Mouse (Mus musculus) activated CD4-positive, CD25-positive, alpha-beta regulatory T cell, adult 4 months (primary cell): ENCODE results near the gene Tax1bp1. TPM values are rescaled to one million over a fixed set of nuclear protein-coding genes. Genes with fewer than 3 reads are reported as not detected.
"Not testable (repeated sequence)": the region's sequence is repeated elsewhere in the genome, so short reads cannot be mapped to it uniquely, and the experiment has no call there.

Source experiments
- ATAC-seq: one replicate; pipeline ENCODE4 v1.8.0; 2017
- polyA plus RNA-seq, 2 experiments: library from polyadenylated mRNA; unstranded; fragments of 100-300 nt; shearing (Covaris generic); gene quantifications; one replicate each; pipeline ENCODE4 v1.2.1; 2017

The Tax1bp1 gene
- 100 to 1,000 TPM; 210 to 248 TPM for polyA plus RNA-seq

- peak; percentile 85 for ATAC-seq
Observed at GRCm38 (mm10) chr6:52713104-52713896, at the start of gene Tax1bp1. Gene Tax1bp1, plus strand, starts transcription at chr6:52713729.

DNA sequence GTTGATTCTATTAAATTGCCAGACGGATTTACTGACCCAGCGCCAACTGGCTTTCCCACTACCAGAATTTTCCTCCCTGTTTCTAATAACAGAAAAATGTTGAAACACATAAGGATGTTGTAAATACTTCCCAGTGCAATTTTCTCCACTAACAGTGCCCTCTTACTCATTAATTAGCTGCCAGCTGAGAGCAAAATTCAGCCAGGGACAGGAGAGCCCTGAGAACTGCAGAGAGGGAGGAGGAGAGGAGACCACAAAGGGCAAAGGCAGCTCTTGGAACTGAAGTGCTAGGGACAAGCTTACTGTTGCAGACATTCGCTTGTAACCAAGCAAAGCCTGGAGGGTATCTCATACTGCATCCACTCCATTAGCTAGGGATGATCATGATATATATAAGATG, 45.9 kb upstream of the Tax1bp1 start:
- no peak for ATAC-seq

GRCm38 (mm10) chr6:52669878-52670277, 43.7 kb upstream of the Tax1bp1 start:
- ATAC-seq: not testable (repeated sequence)

DNA sequence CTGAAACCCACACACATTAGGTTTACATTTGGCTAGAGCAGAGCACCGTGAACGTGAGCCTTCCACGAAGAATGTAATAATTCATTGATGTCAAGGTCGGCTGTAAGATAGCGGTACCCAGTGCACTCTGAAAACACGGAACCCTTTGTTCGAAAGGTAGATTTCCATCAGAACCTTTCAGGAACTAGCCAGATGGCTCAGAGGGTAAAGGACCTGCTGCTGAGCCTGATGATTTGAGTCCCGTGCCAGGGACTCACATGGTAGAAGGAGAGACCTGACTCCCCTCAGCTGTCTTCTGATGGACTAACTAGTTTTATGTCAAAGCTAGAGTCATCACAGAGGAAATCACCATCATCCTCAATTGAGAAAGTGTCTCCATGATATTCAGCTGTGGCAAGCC, 41.7 kb upstream of the Tax1bp1 start:
- ATAC-seq: no peak

GRCm38 (mm10) chr6:52672539-52672938, 41.0 kb upstream of the Tax1bp1 start:
- ATAC-seq: no peak

DNA sequence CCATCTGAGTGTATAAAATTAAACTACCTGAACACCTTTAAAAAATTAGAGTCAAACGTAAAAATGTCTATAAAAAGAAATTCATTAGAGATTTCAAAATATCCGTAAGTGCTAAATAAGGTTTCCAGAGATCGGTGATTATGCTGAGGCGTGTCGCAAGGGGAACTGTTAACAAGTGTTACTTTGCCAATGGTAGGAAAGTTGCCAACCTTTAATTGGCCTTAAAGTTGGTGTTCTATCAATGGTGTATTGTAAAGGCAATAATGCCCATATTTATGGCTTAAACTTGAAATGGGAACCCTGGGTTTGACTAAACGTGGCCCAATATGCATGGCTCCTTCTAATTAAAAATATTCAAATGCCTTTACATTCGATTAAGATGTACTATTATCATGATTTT, 39.8 kb upstream of the Tax1bp1 start:
- no peak for ATAC-seq

DNA sequence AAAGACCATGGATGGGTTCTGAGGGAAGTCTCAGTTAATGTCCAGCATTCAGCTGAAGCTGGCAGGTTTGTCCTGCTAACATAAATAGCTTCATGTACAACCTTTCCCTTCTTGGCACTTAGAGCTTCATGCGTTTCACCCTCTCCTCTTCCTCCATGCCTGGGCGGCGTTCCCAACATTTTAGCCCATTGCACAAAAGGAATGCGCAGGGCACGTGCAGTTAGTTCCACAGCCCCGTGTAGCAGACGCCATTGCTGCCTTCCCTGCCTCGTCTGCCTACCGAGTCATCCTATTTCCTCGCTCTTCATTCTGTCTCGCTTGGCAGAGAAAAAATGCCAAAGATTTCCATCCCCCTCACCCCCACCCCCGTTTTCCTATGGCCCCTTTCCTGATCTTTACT, 39.0 kb upstream of the Tax1bp1 start:
- ATAC-seq: no peak

- no peak for ATAC-seq
Observed at GRCm38 (mm10) chr6:52675222-52675921, 38.2 kb upstream of the Tax1bp1 start.

GRCm38 (mm10) chr6:52677534-52677933, 36.0 kb upstream of the Tax1bp1 start:
- not testable (repeated sequence) for ATAC-seq

DNA sequence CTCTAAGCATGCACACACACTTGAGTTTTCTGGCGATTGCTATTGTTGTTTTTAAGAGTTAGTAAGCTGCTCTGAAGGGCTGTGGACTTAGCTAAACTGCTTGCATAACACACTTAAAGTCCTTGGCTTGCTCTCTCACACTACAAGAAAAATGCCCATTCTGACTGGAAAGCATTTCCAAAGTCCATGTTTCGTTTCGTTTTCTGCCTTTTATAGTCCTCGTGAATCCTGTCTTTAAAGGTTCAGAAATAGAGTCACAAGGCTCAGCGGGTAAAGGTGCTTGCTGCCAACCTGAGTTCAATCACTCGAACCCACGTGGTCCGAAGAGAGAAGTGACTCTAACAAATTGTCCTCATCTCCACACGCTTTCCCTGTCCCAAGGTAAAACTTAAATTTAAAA, 34.0 kb upstream of the Tax1bp1 start:
- no peak for ATAC-seq

DNA sequence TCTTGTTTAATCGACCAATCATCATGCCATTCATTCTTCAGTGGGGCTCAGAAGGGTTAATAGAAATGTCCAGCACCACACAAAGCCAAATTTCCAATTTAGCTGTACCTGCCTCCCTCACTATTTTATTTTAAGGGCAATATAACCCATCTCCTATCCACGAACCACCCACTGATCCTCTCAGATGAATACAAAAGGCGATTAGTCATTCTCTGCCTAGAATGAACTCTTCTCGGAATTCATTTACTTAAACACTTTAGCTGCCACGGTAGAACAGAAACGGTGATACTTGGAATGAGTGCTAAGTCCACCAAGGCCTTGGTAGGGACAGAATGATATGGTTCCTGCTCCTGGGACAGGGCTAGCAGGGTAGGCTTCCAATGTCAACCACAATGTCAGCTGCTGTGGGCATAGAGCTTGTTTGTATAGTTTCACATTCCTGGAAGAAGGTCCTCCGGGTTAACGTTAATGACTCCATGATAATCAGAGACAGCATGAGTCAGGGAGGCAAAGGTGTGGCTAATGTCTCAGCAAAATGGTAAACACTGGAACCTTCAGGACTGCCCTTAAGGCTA, 33.0 kb upstream of the Tax1bp1 start:
- ATAC-seq: no peak

DNA sequence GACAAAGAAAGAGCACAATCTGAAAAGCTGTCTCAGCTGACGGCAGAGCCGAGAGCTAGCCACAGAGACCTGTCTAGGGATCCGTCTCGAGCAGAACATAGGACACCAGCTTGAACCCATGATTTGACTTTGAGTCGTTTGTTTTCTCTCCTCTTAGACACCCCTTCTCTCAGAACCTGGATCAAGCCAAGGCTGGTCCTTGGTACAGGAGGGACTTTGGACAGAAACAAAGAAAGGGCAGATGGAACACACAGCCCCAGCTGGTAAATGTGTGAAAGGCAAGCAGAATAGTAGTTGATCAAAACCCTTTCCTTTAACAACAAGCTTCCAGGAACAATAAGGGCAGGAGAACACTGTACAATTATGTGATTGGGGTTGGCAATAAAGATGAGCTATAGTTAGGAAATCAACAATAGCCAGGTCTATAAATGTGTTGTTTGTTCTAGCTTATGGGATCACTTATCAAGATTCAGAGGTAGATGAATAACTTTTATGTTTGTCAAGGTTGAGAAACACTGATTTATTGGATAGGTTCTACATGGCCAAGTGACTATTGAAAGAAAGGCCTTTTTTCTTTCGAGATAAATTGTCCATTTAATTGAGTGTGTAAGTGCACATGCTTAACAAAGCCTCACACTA, 31.6 kb upstream of the Tax1bp1 start:
- no peak for ATAC-seq

DNA sequence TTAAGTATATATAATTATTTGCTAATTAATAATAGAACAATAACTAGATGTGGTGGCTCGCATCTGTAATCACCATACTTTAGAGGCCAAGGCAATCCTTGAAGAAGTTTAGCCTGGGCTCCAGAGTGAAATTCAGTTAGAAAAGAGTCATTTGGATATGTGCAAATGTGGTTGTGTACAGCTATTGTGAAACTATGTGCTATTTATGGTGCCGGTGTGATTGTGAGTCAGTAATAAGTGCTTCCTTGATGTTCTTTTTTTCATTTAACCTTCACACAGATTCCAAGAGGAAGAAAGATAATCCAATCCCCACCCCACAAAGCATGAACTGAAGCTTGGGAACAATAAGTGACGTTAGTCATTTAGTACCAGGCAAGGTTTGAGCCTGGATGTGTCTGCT, 30.9 kb upstream of the Tax1bp1 start:
- ATAC-seq: no peak

- no peak for ATAC-seq
Observed at GRCm38 (mm10) chr6:52686901-52687500, 26.5 kb upstream of the Tax1bp1 start.

DNA sequence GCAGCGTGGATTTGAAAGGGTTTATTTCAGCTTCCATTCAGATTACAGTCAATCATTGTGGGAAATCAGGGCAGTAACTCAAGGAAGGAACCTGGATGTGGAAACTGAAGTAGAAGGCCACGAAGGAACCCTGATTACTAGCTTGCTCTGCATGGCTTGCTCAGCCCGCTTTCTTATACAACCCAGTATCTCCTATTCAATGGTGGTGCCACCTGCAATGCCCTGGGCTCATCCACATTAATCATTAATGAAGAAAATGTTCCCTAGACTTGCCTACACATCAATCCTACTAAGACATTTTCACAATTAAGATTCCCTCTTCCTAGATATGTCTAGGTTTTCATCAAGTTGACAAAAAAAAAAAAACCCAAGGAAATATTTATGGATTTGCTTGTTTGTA, 23.2 kb upstream of the Tax1bp1 start:
- no peak for ATAC-seq

DNA sequence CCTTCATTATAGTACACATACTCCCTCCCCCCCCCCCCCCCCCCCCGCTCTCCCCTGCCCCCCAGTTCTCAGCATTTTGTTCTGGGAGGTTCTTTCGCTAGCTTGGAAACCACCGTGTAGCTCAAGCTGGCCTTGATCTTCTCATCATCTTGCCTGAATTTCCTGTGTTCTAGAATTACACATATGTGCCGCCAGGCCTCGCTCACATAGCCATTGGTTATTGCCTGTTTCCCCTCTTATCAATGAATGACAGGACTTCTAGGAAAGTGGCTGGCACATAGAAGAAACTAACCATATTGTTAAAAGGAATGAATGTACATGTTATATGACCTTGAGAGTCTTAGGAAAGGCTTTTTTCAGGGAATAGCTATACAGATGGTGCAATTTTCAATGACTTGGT, 21.7 kb upstream of the Tax1bp1 start:
- no peak for ATAC-seq

GRCm38 (mm10) chr6:52692451-52693063, 21.0 kb upstream of the Tax1bp1 start:
- no peak for ATAC-seq

DNA sequence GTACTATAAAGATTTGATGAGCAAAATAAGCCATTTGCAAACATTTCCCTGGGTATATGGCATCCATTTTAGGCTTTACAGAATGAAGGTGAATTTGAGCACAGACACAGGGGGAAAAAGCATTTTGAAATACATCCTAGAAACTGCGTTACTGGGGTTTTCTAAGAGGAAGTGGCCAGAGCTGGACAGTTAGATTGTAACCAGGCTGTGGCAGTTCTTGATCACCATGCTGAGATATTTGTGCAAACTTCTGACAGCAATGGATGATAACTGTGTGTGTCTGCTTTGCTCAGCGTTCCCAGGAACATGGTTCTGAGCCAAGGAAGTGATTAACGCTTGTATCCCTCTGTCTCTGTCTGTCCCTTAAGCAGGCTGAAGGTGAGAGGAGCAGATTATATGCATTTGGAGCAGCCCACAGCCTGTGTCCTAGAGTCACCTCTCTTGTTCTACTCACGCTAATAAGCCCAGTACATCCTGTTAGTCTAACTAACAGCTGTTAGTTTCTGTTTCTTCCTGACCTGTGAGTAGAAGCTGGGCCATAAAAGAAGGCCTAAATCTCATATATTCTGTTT, 15.5 kb upstream of the Tax1bp1 start:
- ATAC-seq: no peak

GRCm38 (mm10) chr6:52699050-52699449, 14.5 kb upstream of the Tax1bp1 start:
- no peak for ATAC-seq

DNA sequence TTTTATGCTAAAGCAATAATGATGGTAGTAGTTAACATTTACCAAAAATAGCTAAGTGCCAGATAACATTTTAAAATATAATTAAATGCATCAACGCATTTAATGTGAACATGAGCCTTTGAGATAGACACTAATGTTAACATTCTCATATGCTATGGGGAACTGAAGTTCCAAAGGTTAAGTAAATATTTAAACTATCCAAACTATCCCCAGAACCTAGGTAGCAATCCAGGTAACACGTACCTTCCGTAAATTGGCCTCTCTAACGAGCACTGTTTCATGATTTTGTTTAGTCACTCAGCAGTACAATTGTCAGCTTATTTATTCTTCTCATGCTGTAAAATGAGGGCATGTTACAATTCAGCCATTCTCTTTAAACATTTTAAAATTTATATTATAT, 13.6 kb upstream of the Tax1bp1 start:
- ATAC-seq: no peak

- no peak for ATAC-seq
Observed at GRCm38 (mm10) chr6:52703263-52703662, 10.3 kb upstream of the Tax1bp1 start.

DNA sequence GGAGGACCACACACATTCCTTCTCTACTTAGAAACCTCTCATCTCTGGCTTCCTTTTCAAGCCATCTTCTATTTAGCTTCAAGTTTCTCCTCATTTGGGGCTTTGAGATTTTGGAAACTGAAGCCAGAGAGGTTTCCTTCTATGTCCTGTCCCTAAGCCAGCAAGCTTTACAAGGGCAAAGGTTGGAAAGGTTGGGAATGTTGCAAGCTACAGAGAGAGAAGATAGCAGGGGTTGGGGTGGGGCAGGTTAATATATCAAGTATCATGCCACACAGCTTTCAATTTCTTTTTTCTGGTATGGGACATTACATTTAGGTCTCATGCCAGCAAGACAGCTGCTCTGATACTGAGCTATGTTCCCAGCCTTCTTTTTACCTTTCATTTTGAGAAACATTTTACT, 8.2 kb upstream of the Tax1bp1 start:
- no peak for ATAC-seq
